In genomic region chr6:134377856-134378255, GRCm38 (mm10) we compare ENCODE assay signal across 32 mouse cellular contexts. TPM values are rescaled to one million over a fixed set of nuclear protein-coding genes. Genes with fewer than 3 reads are reported as not detected.
"Had no signal": no experiment of that assay in that cellular context is flagged by ENCODE, and none has a peak within 500 bp of the region (broad histone marks: within the 10 kb centered on the region; RNA-seq: fewer than 3 reads in every experiment).

No protein-coding gene starts in this region.

- H3K9ac ChIP-seq: embryonic facial prominence, embryonic 12.5 days; embryonic facial prominence, embryonic 13.5 days; embryonic facial prominence, embryonic 15.5 days; forebrain, embryonic 12.5 days; forebrain, embryonic 13.5 days; forebrain, embryonic 15.5 days; forebrain, postnatal 0 days had no signal

- ATAC-seq: forebrain, embryonic 13.5 days; forebrain, embryonic 14.5 days; forebrain, embryonic 15.5 days; forebrain, embryonic 16.5 days; forebrain, postnatal 0 days had no signal

- H3K27ac ChIP-seq: embryonic facial prominence, embryonic 10.5 days; embryonic facial prominence, embryonic 12.5 days; embryonic facial prominence, embryonic 13.5 days; embryonic facial prominence, embryonic 15.5 days; forebrain, embryonic 10.5 days; forebrain, embryonic 12.5 days; forebrain, embryonic 13.5 days; forebrain, embryonic 15.5 days; gastrocnemius, adult 2 months had no signal

- H3K4me3 ChIP-seq: embryonic facial prominence, embryonic 10.5 days; embryonic facial prominence, embryonic 12.5 days; embryonic facial prominence, embryonic 13.5 days; embryonic facial prominence, embryonic 15.5 days; erythroblast, embryonic 14.5 days; forebrain, embryonic 10.5 days; forebrain, embryonic 12.5 days; forebrain, embryonic 13.5 days; forebrain, embryonic 15.5 days; gastrocnemius, adult 2 months had no signal

- DNase-seq: cerebellum, adult 18-20 months; cerebellum, adult 2 months; cerebellum, adult 8-10 months; cerebellum, adult 9-10 months; cerebellum, adult 9-11 months; cerebellum, postnatal 14 days; cerebellum, postnatal 25 days; cerebellum, postnatal 36 days; embryo, embryonic 11 days; forebrain, postnatal 0 days; gastrocnemius, adult 2 months; gastrocnemius, postnatal 10 days; gastrocnemius, postnatal 14 days; gastrocnemius, postnatal 25 days; gastrocnemius, postnatal 36 days had no signal

- H3K4me2 ChIP-seq: embryonic facial prominence, embryonic 12.5 days; embryonic facial prominence, embryonic 13.5 days; embryonic facial prominence, embryonic 15.5 days; forebrain, embryonic 12.5 days; forebrain, embryonic 13.5 days; forebrain, embryonic 15.5 days had no signal

- H3K4me1 ChIP-seq: embryonic facial prominence, embryonic 10.5 days; embryonic facial prominence, embryonic 12.5 days; embryonic facial prominence, embryonic 15.5 days; forebrain, embryonic 10.5 days; forebrain, embryonic 12.5 days; forebrain, embryonic 15.5 days had no signal

- H3K27me3 ChIP-seq: embryonic facial prominence, embryonic 12.5 days; embryonic facial prominence, embryonic 13.5 days; embryonic facial prominence, embryonic 15.5 days; forebrain, embryonic 12.5 days; forebrain, embryonic 13.5 days; forebrain, embryonic 15.5 days had no signal

- H3K36me3 ChIP-seq: embryonic facial prominence, embryonic 10.5 days; embryonic facial prominence, embryonic 12.5 days; embryonic facial prominence, embryonic 13.5 days; embryonic facial prominence, embryonic 15.5 days; forebrain, embryonic 10.5 days; forebrain, embryonic 12.5 days; forebrain, embryonic 15.5 days had no signal

- H3K9me3 ChIP-seq: embryonic facial prominence, embryonic 13.5 days; embryonic facial prominence, embryonic 15.5 days; forebrain, embryonic 12.5 days; forebrain, embryonic 13.5 days; forebrain, embryonic 15.5 days had no signal

RNA-seq across cellular contexts. Expression of gene Bcl2l14, which starts 18.3 kb away (rescaled TPM):
- total RNA-seq: forebrain, postnatal 0 days; gastrocnemius, adult 18-20 months; gastrocnemius, adult 2 months; gastrocnemius, adult 8-10 months; gastrocnemius, postnatal 10 days; gastrocnemius, postnatal 14 days; gastrocnemius, postnatal 25 days; gastrocnemius, postnatal 36 days; gastrocnemius, postnatal 4 days; heart, adult 18-20 months had no signal
- polyA plus RNA-seq: cerebellum, adult 2 months; cortical plate, adult 2 months; erythroblast, embryonic 14.5 days; forebrain, embryonic 13.5 days; forebrain, embryonic 14.5 days; forebrain, embryonic 15.5 days; forebrain, embryonic 16.5 days; forebrain, postnatal 0 days; frontal cortex, adult 2 months had no signal
